Mouse (Mus musculus): Measurements from ENCODE around the gene Ier2.
"Not testable (repeated sequence)": the region's sequence is repeated elsewhere in the genome, so short reads cannot be mapped to it uniquely, and the experiment has no call there.

Ier2 gene

GRCm38 (mm10) chr8:84639162-84640009 lies 23.3 kb downstream of the Ier2 start:
- peak; percentile 93 for DNase-seq (ENCODE audit: low spot score)

GRCm38 (mm10) chr8:84638555-84639161 lies 24.0 kb downstream of the Ier2 start:
- DNase-seq (ENCODE audit: low spot score) = no peak

GRCm38 (mm10) chr8:84637946-84638554 lies 24.6 kb downstream of the Ier2 start:
- no peak for DNase-seq (ENCODE audit: low spot score)

GRCm38 (mm10) chr8:84636051-84636691 lies 26.5 kb downstream of the Ier2 start:
- DNase-seq (ENCODE audit: low spot score) = no peak

- no peak for DNase-seq (ENCODE audit: low spot score)
These were observed 27.1 kb downstream of the Ier2 start for GRCm38 (mm10) chr8:84635397-84636050.

GRCm38 (mm10) chr8:84634849-84635304 lies 27.8 kb downstream of the Ier2 start:
- no peak for DNase-seq (ENCODE audit: low spot score)

- no peak for DNase-seq (ENCODE audit: low spot score)
These were observed 28.6 kb downstream of the Ier2 start for GRCm38 (mm10) chr8:84633841-84634584.

GRCm38 (mm10) chr8:84631813-84632212 lies 30.8 kb downstream of the Ier2 start:
- no peak for DNase-seq (ENCODE audit: low spot score)

GRCm38 (mm10) chr8:84630145-84630544 lies 32.5 kb downstream of the Ier2 start:
- no peak for DNase-seq (ENCODE audit: low spot score)

GRCm38 (mm10) chr8:84629586-84629985 lies 33.1 kb downstream of the Ier2 start:
- no peak for DNase-seq (ENCODE audit: low spot score)

GRCm38 (mm10) chr8:84623425-84623824 lies 39.2 kb downstream of the Ier2 start:
- not testable (repeated sequence) for DNase-seq (ENCODE audit: low spot score)

- no peak for DNase-seq (ENCODE audit: low spot score)
These were observed 41.5 kb downstream of the Ier2 start for GRCm38 (mm10) chr8:84621102-84621625.

GRCm38 (mm10) chr8:84617005-84617404 lies 45.6 kb downstream of the Ier2 start:
- no peak for DNase-seq (ENCODE audit: low spot score)

- no peak for DNase-seq (ENCODE audit: low spot score)
These were observed 46.8 kb downstream of the Ier2 start for GRCm38 (mm10) chr8:84615666-84616485.

- no peak for DNase-seq (ENCODE audit: low spot score)
These were observed 48.0 kb downstream of the Ier2 start for GRCm38 (mm10) chr8:84614512-84615223.

All from left cerebral cortex, adult 11 months (tissue).